Mouse (Mus musculus) right cerebral cortex, postnatal 25 days (tissue): ENCODE measurements around the gene Rasgef1a.

Experiments used
- DNase-seq: peaks from one replicate; pipeline ENCODE4 v3.0.0; 2022

Gene Rasgef1a

DNA sequence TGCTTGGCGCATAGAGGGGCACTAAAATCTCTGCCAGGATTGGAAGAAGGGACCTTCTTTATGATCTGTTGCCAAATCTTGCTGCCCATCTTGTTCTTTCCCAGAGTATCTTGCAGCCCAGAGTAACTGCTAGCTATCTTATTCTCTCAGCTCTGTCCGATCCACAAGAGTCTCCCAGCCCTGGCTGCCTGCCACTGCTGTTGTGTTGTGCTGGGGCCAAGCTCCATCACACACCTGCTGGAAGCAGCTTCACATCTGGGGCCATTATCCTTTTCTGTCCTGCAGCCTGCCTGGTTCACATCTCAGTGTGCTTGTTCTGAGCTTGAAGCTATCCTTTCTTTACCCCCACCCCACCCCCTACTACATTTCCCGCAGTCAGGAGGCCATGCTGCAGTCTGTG, 65.0 kb downstream of the Rasgef1a start:
- DNase-seq: no peak

DNA sequence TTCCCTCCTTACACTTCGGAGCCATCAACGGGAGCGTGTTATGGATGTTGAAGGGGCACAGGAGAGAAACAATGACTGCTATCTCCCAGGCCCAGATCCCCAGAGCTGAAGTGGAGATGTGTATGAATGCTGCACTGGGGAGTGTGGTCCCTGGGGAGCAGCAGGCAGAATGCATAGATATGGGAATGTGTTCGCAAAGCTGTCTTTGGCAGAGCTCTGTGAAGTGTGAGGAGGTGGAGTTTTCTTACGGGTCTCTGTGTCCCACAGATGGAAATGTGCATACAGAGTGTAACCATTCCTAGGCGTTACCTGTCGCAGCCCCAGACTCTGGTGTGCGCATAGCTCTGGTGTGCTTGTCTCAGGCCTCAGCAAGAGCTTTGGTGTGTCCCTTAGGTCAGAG, 65.5 kb downstream of the Rasgef1a start:
- no peak for DNase-seq

DNA sequence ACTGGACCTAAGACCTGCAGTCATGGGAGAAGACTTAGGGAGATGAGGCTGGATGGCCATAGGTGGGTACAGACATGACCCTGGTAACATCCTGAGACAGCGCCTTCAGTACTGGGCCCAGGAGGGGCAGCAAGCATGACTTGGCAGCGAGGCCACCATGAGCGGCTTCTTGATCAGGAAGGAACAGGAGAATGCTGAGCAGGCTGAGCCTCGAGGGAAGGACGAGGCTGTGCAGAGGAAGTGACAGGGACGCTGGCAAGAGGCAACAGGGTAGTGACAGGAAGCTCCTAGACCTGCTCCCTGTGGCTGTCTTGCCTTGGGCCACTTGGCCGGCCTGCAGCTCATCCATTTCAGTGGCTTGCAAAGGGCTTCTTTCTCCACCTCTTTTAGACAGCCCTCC, 66.2 kb downstream of the Rasgef1a start:
- no peak for DNase-seq

GRCm38 (mm10) chr6:118078751-118079150, 67.5 kb downstream of the Rasgef1a start:
- no peak for DNase-seq

DNA sequence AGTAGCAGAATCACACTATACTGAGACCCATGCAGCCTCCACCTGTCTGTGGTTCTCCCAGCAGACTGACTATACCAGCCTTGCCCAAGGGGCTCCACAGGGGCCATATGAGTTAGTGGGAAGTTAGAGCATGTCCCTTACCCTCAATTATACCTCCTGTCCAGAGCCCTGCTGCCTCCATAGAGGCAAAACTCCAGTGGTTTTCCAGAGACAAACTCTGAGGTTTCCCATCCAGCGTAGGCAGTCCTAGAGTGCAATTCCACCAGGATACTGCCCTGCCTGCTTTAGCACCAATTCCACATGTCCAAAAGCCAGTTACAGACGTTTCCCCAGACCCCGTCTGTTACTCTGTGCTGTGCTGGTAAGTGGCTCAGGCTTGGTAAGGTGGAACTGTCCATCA, 68.1 kb downstream of the Rasgef1a start:
- no peak for DNase-seq

- DNase-seq: no peak
These were observed 68.7 kb downstream of the Rasgef1a start for GRCm38 (mm10) chr6:118079762-118080465.

GRCm38 (mm10) chr6:118080711-118081110, 69.5 kb downstream of the Rasgef1a start:
- DNase-seq: no peak

GRCm38 (mm10) chr6:118082384-118082783, 71.1 kb downstream of the Rasgef1a start:
- DNase-seq: no peak

GRCm38 (mm10) chr6:118083608-118084007, 72.4 kb downstream of the Rasgef1a start:
- no peak for DNase-seq

- DNase-seq: no peak
These were observed 73.4 kb downstream of the Rasgef1a start for GRCm38 (mm10) chr6:118084596-118084995.

GRCm38 (mm10) chr6:118087955-118088354, 76.7 kb downstream of the Rasgef1a start:
- DNase-seq: peak; percentile 9

DNA sequence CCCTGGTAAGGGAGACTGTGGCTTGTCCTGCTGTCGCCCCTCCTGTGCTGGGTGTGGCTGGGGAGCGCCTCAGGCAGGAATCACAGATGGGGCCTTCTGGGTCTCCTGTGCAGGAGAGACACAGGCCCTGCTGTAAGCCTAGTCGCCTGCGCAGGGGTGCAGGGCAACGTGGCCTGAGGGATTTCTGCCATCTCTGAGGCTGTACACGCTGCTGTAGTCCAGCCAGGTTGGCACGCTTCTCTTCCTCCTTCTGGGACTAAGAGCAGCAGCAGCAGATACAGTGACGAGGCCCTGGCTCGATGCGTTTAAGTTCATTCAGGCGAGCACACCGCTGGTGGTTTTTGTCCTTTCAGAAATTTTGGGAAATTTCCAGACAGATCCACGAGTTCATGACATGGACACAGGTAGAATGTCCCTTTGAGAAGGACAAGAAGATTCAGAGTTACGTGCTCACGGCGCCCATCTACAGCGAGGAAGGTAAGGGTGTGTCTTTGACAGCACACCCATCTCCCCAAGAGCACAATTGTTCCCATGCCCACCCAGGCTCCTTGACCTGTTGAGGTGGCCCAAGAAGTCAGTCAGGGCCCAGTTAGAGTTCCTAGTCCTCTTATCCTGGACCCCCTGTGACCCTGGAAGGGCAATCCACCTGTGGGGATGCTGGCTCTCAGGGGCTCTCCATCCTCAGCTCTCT, 77.7 kb downstream of the Rasgef1a start:
- DNase-seq: no peak

GRCm38 (mm10) chr6:118090827-118091226, 79.6 kb downstream of the Rasgef1a start:
- no peak for DNase-seq

DNA sequence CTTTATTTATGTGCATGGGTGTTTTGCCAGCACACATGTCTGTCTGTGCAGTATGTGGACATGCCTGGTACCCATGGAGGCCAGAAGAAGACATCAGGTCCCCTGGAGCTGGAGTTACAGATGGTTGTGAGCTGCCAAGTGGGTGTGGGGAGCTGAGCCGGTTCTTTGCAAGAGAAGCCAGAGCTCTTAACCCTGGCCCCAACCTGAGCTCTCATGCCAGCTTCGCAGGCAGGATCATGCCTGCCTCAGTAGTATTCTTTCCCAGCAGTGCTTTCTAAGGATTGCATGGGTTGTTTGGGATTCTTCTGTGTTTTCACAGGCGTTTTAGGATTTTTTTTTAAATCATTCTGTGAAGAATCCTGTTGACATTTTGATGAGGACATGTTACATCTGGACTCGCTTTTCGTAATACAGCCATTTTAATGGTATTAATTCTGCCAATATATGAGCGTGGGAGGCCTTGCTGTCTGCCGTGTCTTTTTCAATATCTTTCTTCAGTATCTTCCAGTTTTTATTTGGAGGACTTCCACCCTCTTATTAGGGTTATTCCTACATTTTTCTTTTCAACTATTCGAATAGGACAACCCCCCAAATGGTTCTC, 86.6 kb downstream of the Rasgef1a start:
- DNase-seq: no peak

- DNase-seq: no peak
These were observed 88.1 kb downstream of the Rasgef1a start for GRCm38 (mm10) chr6:118099311-118099802.

GRCm38 (mm10) chr6:118111810-118112209, 100.6 kb downstream of the Rasgef1a start:
- DNase-seq: no peak

DNA sequence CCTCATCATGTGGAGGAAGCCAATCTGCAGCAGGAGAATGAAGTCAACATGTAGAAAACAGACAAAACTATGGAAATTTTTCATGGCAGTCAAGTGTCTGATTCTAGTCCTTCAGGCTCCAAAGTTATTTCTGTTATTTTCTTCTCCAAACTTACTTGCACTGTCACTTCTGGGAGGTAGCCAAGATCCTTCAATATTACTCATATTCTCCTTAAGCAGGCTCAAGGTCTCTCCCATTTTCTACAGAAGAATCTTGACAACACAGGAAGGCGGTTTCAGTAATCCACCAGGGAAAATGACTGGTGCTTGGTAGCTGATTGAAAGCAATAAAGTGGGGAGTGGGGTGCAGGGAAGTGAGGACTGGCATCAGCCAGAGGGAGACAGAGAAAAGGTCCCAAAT, 111.5 kb downstream of the Rasgef1a start:
- DNase-seq: no peak

GRCm38 (mm10) chr6:118126577-118126976, 115.3 kb downstream of the Rasgef1a start:
- no peak for DNase-seq

DNA sequence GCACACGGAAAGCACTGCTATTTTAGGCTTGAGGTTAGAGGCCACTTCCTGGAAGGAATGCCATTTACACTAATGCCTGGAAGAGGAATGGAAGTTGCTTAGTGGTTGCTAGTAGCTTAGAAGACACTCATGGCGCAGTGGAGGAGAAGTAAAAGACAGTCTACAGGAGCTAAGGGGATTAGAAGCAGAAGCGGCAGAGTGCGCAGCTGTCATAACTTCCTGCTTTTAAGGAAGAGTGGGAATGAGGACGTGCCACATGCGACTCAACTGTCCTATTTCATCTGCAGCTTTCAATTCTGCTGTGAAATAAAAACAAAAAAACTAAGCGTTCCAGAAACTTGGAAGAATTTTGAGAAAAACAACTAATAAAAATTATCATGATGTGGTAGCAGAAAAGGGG, 116.0 kb downstream of the Rasgef1a start:
- no peak for DNase-seq

- no peak for DNase-seq
These were observed 116.7 kb downstream of the Rasgef1a start for GRCm38 (mm10) chr6:118127827-118128487.

- no peak for DNase-seq
These were observed 118.8 kb downstream of the Rasgef1a start for GRCm38 (mm10) chr6:118130022-118130421.

- no peak for DNase-seq
These were observed 123.2 kb downstream of the Rasgef1a start for GRCm38 (mm10) chr6:118134461-118134860.

- no peak for DNase-seq
These were observed 125.9 kb downstream of the Rasgef1a start for GRCm38 (mm10) chr6:118137148-118137547.
